Mouse (Mus musculus): ENCODE measurements around the gene Optn.

Gene Optn

DNA sequence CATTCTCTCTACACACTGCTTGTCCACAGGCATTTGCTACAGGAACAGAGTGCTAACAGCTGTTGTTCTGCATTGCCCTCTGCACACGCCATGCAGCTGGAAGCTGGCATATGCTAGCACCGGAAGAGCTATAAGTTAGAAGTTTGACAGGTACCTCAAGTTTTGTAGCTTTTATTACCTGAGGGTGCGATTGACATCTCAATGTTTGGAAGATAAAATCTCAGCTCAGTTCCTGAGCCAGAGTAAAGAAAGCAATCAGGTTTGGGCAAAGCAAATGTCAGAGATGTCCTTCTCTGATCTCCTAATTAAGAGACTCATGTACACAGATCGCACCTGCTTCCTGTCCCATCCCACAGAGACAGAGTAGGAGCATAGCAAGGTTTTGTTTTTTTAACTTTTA is 77.1 kb downstream of the Optn start:
- no peak for DNase-seq (ENCODE audit: low spot score in 2 of 2)

DNA sequence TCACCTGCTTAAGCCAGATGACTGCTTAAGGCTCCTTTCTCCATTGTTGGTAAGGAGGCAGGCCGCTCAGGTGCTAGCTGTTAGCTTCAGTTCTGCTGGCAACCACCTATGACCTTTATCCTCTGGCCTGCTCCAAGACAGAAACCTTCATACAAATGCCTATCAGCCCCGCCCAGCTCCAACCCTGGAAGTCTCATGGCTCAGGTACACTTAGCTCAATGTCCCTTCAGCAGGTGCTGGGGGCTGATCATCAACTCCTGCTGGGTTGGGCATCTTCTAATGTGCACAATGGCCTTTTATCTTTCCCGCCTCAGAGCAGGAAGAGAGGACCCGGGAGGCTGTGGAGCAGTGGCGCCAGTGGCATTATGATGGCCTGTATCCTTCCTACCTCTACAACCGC is 78.9 kb downstream of the Optn start:
- DNase-seq (ENCODE audit: low spot score in 2 of 2) = no peak

DNA sequence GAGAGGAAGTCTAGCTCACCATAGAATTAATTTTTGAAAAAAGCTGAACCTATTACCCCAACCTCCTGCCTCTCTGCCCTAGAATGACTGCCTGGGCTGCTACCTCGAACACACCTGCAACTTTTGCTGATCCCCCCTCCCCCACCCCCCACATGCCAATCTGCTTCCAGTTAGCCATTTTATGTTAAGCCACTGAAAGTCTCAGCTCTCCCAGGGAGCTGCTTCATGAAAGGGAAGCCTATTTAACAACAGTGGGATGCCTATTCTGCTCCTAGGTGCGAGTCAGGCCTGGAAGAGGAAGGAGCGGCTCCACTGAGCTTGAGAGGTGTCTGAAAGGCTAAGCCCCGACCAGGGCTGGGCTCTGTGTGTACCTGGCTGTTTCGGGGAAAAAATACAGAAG is 79.9 kb downstream of the Optn start:
- DNase-seq (ENCODE audit: low spot score in 2 of 2) = no peak

DNA sequence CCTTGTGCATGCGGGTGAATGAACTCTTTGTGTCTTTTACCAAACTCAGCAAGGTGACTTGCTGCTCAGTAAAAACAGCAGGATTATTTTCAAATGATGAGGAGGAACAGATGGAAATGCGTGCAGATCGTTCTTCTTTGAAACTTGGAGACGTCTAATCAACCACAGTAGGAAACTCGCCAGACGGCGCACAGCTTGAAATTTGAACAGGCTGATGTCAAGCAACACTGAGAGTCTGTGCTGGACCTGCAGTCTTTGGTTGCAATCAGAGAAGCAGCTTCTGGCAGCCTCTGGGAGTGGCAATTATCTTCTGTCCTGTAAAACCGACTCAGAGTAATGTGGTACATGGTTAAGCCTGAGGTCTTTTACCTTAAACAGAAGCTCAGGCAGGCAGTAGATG is 85.8 kb downstream of the Optn start:
- DNase-seq (ENCODE audit: low spot score in 2 of 2) = no peak

DNA sequence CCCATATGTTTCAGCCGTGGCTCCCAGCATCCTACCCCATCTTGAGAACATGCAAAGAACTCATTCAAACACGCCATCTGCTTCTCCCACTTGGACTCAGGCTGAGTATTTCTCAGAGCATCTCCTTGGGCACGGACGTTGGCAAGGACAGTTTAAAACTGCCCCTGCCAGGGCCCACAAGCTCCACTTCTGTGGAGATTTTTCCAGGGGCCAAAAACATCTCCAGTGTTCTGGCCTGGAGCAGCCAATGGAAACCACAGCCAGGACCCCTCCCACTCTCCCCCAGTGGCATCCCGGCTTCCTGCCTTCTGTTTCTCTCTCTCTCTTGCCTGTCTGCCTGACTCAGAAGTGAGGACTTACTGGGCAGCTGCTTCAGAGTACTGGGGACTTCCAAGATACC is 88.0 kb downstream of the Optn start, which contains the start of gene Ucma:
Ucma (plus strand) TSS at position 316 of the 400 bp plus-strand sequence.
- no peak for DNase-seq (ENCODE audit: low spot score in 2 of 2)
